1 mouse cellular context compared by ENCODE assay signal in the genomic region with DNA sequence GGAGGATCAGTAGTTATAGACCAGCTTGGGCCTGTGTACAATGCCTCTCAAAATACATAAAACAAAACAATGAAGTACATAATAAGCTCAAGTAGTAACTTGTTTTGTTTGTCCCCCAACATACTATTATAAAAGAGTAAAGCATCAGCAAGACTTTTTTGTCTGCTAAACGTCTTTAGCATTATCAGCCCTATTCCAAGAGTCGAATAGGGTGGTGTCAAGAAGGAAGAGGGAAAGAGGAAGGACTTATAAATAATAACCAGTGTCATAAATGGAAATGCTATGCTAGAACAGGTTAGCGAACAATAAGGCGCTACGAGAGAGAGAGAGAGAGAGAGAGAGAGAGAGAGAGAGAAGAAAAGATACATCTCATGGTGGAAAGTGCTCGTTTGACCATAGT.
TF ChIP-seq lines count a peak whose summit lies in the region.

No protein-coding gene starts in this region.

TF ChIP-seq in MEL, 35 proteins besides CTCF, POLR2A, EP300 and RAD21:
- TF ChIP-seq HCFC1 (IDR thresholded peaks at IDR 0.05; ENCODE audit: low read depth, low read length): no peak
- TF ChIP-seq CHD1 (IDR thresholded peaks at IDR 0.05; ENCODE audit: low read depth, low read length): peak; percentile 71; the same call in 1 of the 2 replicates
